In genomic region chr2:27802493-27802892, GRCm38 (mm10) we compare ENCODE assay signal across 8 mouse cellular contexts.
DNase-seq lines count a peak whose midpoint lies in the region; ATAC-seq lines count a peak whose summit lies in the region.

No protein-coding gene starts in this region.

- H3K4me2 ChIP-seq in embryonic facial prominence, embryonic 12.5 days (replicated peaks): no peak overlapping the region
- no peak overlapping the region for H3K4me2 ChIP-seq in lung, embryonic 15.5 days

- H3K9ac ChIP-seq in embryonic facial prominence, embryonic 12.5 days: no peak overlapping the region
- H3K9ac ChIP-seq in lung, embryonic 15.5 days: no peak overlapping the region

- peaks cover 11% of the 10 kb centered on the region; the same call in 1 of the 2 replicates for H3K4me1 ChIP-seq in embryonic facial prominence, embryonic 12.5 days
- H3K4me1 ChIP-seq in lung, embryonic 15.5 days: peaks cover 10% of the 10 kb centered on the region; the same call in 1 of the 2 replicates

- intact Hi-C loops in heart, postnatal 25 days (cut with DNase I): no loop called here

- no peaks in the 10 kb centered on the region for H3K27me3 ChIP-seq in embryonic facial prominence, embryonic 12.5 days
- no peaks in the 10 kb centered on the region for H3K27me3 ChIP-seq in lung, embryonic 15.5 days

- no peaks in the 10 kb centered on the region for H3K36me3 ChIP-seq in embryonic facial prominence, embryonic 12.5 days
- no peaks in the 10 kb centered on the region for H3K36me3 ChIP-seq in lung, embryonic 15.5 days

- peak; percentile 36; the same call in 1 of the 2 replicates for ATAC-seq in embryonic facial prominence, embryonic 12.5 days (ENCODE audit: insufficient number of reproducible peaks, insufficient read depth, low FRiP score, low TSS enrichment)
- peak; percentile 82 for ATAC-seq in lung, embryonic 15.5 days (ENCODE audit: borderline replicate concordance, extremely low read depth, low FRiP score, low TSS enrichment)

- 38% methylated on average over 9 of the region's 9 CpGs for WGBS in embryonic facial prominence, embryonic 12.5 days
- WGBS in lung, embryonic 15.5 days: 28% methylated on average over 9 of the region's 9 CpGs

- H3K27ac ChIP-seq in embryonic facial prominence, embryonic 12.5 days: no peak overlapping the region
- no peak overlapping the region for H3K27ac ChIP-seq in lung, embryonic 15.5 days

- no peaks in the 10 kb centered on the region for H3K9me3 ChIP-seq in embryonic facial prominence, embryonic 12.5 days
- no peaks in the 10 kb centered on the region for H3K9me3 ChIP-seq in lung, embryonic 15.5 days

- DNase-seq in right cerebral cortex, adult 18-20 months: peak; percentile 58
- no peak for DNase-seq in right cerebral cortex, postnatal 4 days
- DNase-seq in heart, postnatal 25 days (ENCODE audit: low spot score): peak; percentile 68
- DNase-seq in urinary bladder, postnatal 25 days (ENCODE audit: low spot score): peak; percentile 38
- DNase-seq in cerebellum, postnatal 14 days: no peak
- DNase-seq in cerebellum, adult 11 months: no peak

- H3K4me3 ChIP-seq in embryonic facial prominence, embryonic 12.5 days: no peak overlapping the region
- H3K4me3 ChIP-seq in lung, embryonic 15.5 days: no peak overlapping the region

Comparison
In these comparisons a context has a peak if more than half of its experiments do, and no peak if none do; other contexts are left out.
1. DNase-seq: peak in right cerebral cortex, adult 18-20 months (single experiment), heart, postnatal 25 days (single experiment) and urinary bladder, postnatal 25 days (single experiment); none in right cerebral cortex, postnatal 4 days (single experiment), cerebellum, postnatal 14 days (0 of 2) and cerebellum, adult 11 months (single experiment).